Mouse (Mus musculus) cortical plate, adult 2 months (tissue): ENCODE data around the gene B4gat1.

Experiments used
- CTCF ChIP-seq: fragments of 200-500 bp; IDR thresholded peaks from 2 replicates; pipeline ENCODE4 v1.5.1; 2011; ENCODE audit warnings: mild to moderate bottlenecking, control low read depth, low read length; ENCODE audit not compliant: insufficient read depth; ENCODE audit errors: extremely low read depth
- POLR2A ChIP-seq: fragments of 200-500 bp; IDR thresholded peaks from 2 replicates; pipeline ENCODE4 v1.6.1; 2011; ENCODE audit warnings: mild to moderate bottlenecking, low read length, control low read depth; ENCODE audit not compliant: insufficient read depth; ENCODE audit errors: extremely low read depth

- TF ChIP-seq POLR2A: no peak
- no peak for TF ChIP-seq CTCF
These were observed 23.4 kb downstream of the B4gat1 start for GRCm38 (mm10) chr19:5062041-5062440.
